Mouse (Mus musculus) testis, adult 2 months (tissue): ENCODE data around the gene Prima1.

Source experiments
- CTCF ChIP-seq: fragments of 200-500 bp; IDR thresholded peaks from 2 replicates; pipeline ENCODE4 v1.5.1; 2012; ENCODE audit warnings: low read depth, mild to moderate bottlenecking, inconsistent platforms, low read length, moderate library complexity; ENCODE audit not compliant: control insufficient read depth, insufficient read depth, insufficient replicate concordance
- POLR2A ChIP-seq: fragments of 200-500 bp; IDR thresholded peaks from 2 replicates; pipeline ENCODE4 v1.6.1; 2012; ENCODE audit warnings: low read depth, mild to moderate bottlenecking, inconsistent platforms, low read length, moderate library complexity; ENCODE audit not compliant: control insufficient read depth

DNA sequence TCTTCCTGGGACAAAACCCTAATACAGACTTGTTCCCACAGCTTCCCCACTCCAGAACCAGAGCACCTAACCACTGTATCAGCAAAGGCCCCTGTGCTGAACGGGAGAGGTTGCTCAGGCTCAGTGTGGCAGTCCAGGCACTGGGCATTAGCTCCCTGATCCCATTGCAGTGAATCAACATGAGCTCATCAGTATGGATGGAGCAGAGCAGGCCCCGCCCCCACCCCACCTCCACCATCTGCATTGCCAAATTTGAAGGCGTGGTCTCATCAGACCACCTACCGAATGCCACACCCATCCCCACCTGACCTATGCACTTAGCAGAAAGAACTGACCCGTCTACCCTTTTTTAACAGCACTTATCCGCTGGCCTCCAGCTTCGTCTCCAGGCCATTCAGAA lies 58.9 kb downstream of the Prima1 start:
- TF ChIP-seq POLR2A (no peak), CTCF (no peak)
